Mouse (Mus musculus) testis, adult 2 months (tissue): ENCODE measurements around the gene Fgfrl1.

Experiments
- CTCF ChIP-seq: fragments of 200-500 bp; IDR thresholded peaks from 2 replicates; pipeline ENCODE4 v1.5.1; 2012; ENCODE audit warnings: low read depth, mild to moderate bottlenecking, inconsistent platforms, low read length, moderate library complexity; ENCODE audit not compliant: control insufficient read depth, insufficient read depth, insufficient replicate concordance
- POLR2A ChIP-seq: fragments of 200-500 bp; IDR thresholded peaks from 2 replicates; pipeline ENCODE4 v1.6.1; 2012; ENCODE audit warnings: low read depth, mild to moderate bottlenecking, inconsistent platforms, low read length, moderate library complexity; ENCODE audit not compliant: control insufficient read depth

- TF ChIP-seq POLR2A (no peak), CTCF (no peak)
These were observed 14.4 kb upstream of the Fgfrl1 start for GRCm38 (mm10) chr5:108677605-108678295.
